In the genomic region with DNA sequence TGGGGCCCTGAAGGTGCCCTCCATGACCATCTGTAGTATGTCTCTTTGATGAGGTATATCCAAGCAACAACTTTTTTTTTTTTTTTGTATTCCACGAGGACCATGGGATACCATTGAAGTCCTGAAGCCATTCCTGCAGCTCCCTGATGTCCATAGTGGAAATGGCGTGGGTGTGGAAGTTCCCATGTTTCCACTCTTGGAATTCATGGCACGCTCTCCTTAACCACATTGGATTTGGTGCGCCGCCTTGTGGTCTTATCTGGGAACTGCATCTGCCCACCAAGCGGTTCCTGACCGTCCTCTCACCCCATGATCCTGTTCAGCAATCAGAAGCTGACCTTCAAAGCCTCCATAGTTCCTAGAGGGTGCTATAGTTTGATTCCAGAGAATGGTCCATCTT, we compare ENCODE assay signal across 9 mouse cellular contexts.
DNase-seq lines count a peak whose midpoint lies in the region; TF ChIP-seq lines count a peak whose summit lies in the region.
"Had no signal": no experiment of that assay in that cellular context is flagged by ENCODE, and none has a peak within 500 bp of the region (broad histone marks: within the 10 kb centered on the region; RNA-seq: fewer than 3 reads in every experiment).

No protein-coding gene starts in this region.

- H3K4me1 ChIP-seq in E14TG2a.4 (replicated peaks; ENCODE audit: low read depth, low read length), result peaks cover 32% of the 10 kb centered on the region
- H3K4me1 ChIP-seq in testis, adult 2 months (ENCODE audit: control insufficient read depth, insufficient read depth, low read length), result no peaks in the 10 kb centered on the region

- H3K4me3 ChIP-seq in E14TG2a.4 (replicated peaks; ENCODE audit: low read length), result no peak overlapping the region
- H3K4me3 ChIP-seq in testis, adult 2 months (ENCODE audit: control insufficient read depth, low read depth, low read length), result no peak overlapping the region
- H3K4me3 ChIP-seq: liver, embryonic 13.5 days had no signal

- H3K9me3 ChIP-seq in E14TG2a.4 (ENCODE audit: low read length), result no peaks in the 10 kb centered on the region
- H3K9me3 ChIP-seq: liver, embryonic 13.5 days had no signal

- 0 out of 2 replicates have a peak, but pooled peaks cover 2% of the 10 kb centered on the region for H3K27me3 ChIP-seq in E14TG2a.4 (ENCODE audit: insufficient read depth, low read length)
- H3K27me3 ChIP-seq in testis, adult 2 months (ENCODE audit: control insufficient read depth, insufficient read depth, low read length), result no peaks in the 10 kb centered on the region
- H3K27me3 ChIP-seq: liver, embryonic 13.5 days had no signal

- no peak for TF ChIP-seq POLR2A in testis, adult 2 months (IDR thresholded peaks at IDR 0.05; ENCODE audit: control insufficient read depth, low read depth, low read length)

- DNase-seq in gastrocnemius, adult 18-20 months (ENCODE audit: low spot score), result peak; percentile 71
- no peak for DNase-seq in gastrocnemius, postnatal 25 days
- peak; percentile 4 for DNase-seq in c-Kit-negative CD71-positive TER-119-positive erythroid progenitor cells, embryonic 14.5 days (ENCODE audit: low read depth, low spot score)
- DNase-seq in forelimb bud, embryonic 11.5 days (ENCODE audit: low read depth, low spot score), result peak; percentile 52
- peak; percentile 38 to 70 for DNase-seq in layer of hippocampus, adult 8-10 months (ENCODE audit: low spot score in 2 of 2)
- DNase-seq in lung, postnatal 4 days, result peak; percentile 48 to 77
- DNase-seq: liver, embryonic 13.5 days had no signal

- no peaks in the 10 kb centered on the region for H3K36me3 ChIP-seq in E14TG2a.4 (ENCODE audit: insufficient read depth, low read length)
- H3K36me3 ChIP-seq in testis, adult 2 months (ENCODE audit: control insufficient read depth, insufficient read depth, low read length), result no peaks in the 10 kb centered on the region
- H3K36me3 ChIP-seq: liver, embryonic 13.5 days had no signal

- no peak overlapping the region for H3K27ac ChIP-seq in testis, adult 2 months (ENCODE audit: control insufficient read depth, insufficient read depth, low read depth, low read length)
- H3K27ac ChIP-seq: liver, embryonic 13.5 days had no signal

- TF ChIP-seq CTCF in E14TG2a.4 (conservative IDR thresholded peaks at IDR 0.05; ENCODE audit: low read length), result peak; percentile 100
- TF ChIP-seq CTCF in testis, adult 2 months (IDR thresholded peaks at IDR 0.05; ENCODE audit: control insufficient read depth, insufficient read depth, insufficient replicate concordance, low read depth, low read length), result peak; percentile 87; the same call in 1 of the 2 replicates
